ENCODE assay signal across 16 mouse cellular contexts in the genomic region with DNA sequence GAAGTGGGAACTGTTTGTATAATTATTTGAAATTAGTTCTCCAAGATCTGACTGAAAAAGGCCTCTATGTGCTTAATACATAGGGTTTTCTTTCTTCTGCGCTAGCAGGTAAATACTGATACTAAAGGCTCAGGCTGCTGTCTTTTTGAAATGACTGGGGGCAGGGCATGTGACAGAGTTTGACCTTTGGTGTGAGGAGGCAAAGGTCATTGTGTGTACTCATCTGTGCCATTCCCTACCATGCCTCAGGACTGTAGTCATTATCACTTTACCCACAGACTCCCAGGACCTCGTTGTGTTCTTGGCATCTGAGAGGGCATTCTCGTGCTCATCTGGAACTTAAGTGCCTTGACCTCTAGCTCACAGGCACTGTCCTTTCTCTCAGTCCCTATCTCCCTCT.
"Had no signal": no experiment of that assay in that cellular context is flagged by ENCODE, and none has a peak within 500 bp of the region (broad histone marks: within the 10 kb centered on the region; RNA-seq: fewer than 3 reads in every experiment).

No protein-coding gene starts in this region.

- DNase-seq: lung, postnatal 14 days; lung, postnatal 36 days; right cerebral cortex, postnatal 14 days; thymus, adult 2 months; thymus, postnatal 25 days; thymus, postnatal 4 days had no signal

- H3K4me1 ChIP-seq: lung, embryonic 15.5 days; megakaryocyte, embryonic 14.5 days had no signal

- H3K9me3 ChIP-seq: lung, embryonic 15.5 days; megakaryocyte, embryonic 14.5 days; midbrain, embryonic 13.5 days; midbrain, embryonic 15.5 days; neural tube, embryonic 12.5 days; stomach, embryonic 15.5 days had no signal

- H3K36me3 ChIP-seq: lung, embryonic 15.5 days; midbrain, embryonic 13.5 days; midbrain, embryonic 15.5 days; neural tube, embryonic 12.5 days; stomach, embryonic 15.5 days had no signal

- H3K4me3 ChIP-seq: lung, embryonic 15.5 days; megakaryocyte, embryonic 14.5 days; midbrain, embryonic 13.5 days; midbrain, embryonic 15.5 days; neural tube, embryonic 12.5 days; stomach, embryonic 15.5 days had no signal

- H3K27ac ChIP-seq: lung, embryonic 15.5 days; macrophage; midbrain, embryonic 13.5 days; midbrain, embryonic 15.5 days; neural tube, embryonic 12.5 days; stomach, embryonic 15.5 days; stomach, postnatal 0 days had no signal

- H3K9ac ChIP-seq: lung, embryonic 15.5 days; midbrain, embryonic 13.5 days; midbrain, embryonic 15.5 days; neural tube, embryonic 12.5 days; stomach, embryonic 15.5 days had no signal

- ATAC-seq: lung, postnatal 0 days; midbrain, embryonic 13.5 days; midbrain, embryonic 15.5 days had no signal

- H3K4me2 ChIP-seq: lung, embryonic 15.5 days; midbrain, embryonic 11.5 days; midbrain, embryonic 13.5 days; midbrain, embryonic 15.5 days; neural tube, embryonic 12.5 days; stomach, embryonic 15.5 days had no signal
